Mouse (Mus musculus) myocyte (in vitro differentiated cells): ENCODE measurements around the gene Abca8a. TPM values are rescaled to one million over a fixed set of nuclear protein-coding genes. Genes with fewer than 3 reads are reported as not detected.

Source experiments
- H3K27me3 ChIP-seq: one replicate; pipeline ENCODE4 v1.6.1; 2011; ENCODE audit not compliant: control insufficient read depth, insufficient read depth, insufficient read length
- H3K36me3 ChIP-seq: one replicate; pipeline ENCODE4 v1.6.1; 2011; ENCODE audit not compliant: control insufficient read depth, insufficient read depth
- H3K4me2 ChIP-seq: one replicate; pipeline ENCODE4 v1.6.1; 2011; ENCODE audit warnings: low read depth, control low read depth
- H3K4me3 ChIP-seq: one replicate; pipeline ENCODE4 v1.5.1; 2011; ENCODE audit warnings: mild to moderate bottlenecking, control low read depth, moderate library complexity
- H3K79me2 ChIP-seq: one replicate; pipeline ENCODE4 v1.6.1; 2011; ENCODE audit not compliant: control insufficient read depth, insufficient read depth
- H3ac ChIP-seq: one replicate; pipeline ENCODE4 v1.6.1; 2011; ENCODE audit not compliant: control insufficient read depth, insufficient read length
- CEBPB ChIP-seq: IDR thresholded peaks from 2 replicates; pipeline ENCODE4 v1.6.1; 2011; ENCODE audit warnings: mild to moderate bottlenecking, moderate library complexity; ENCODE audit not compliant: poor library complexity, insufficient read depth, severe bottlenecking
- E2F4 ChIP-seq: IDR thresholded peaks from one replicate; pipeline ENCODE4 v1.6.1; 2011; ENCODE audit warnings: mild to moderate bottlenecking, control low read depth, moderate library complexity; ENCODE audit not compliant: insufficient read depth
- MAX ChIP-seq: IDR thresholded peaks from one replicate; pipeline ENCODE4 v1.6.1; 2011; ENCODE audit warnings: low read depth, mild to moderate bottlenecking, control low read depth
- MYOD1 ChIP-seq, 3 experiments: IDR thresholded peaks; one replicate each; pipeline ENCODE4 v1.6.1; 2011; ENCODE audit warnings: control low read depth in 2 of 3, low read depth in 2 of 3, mild to moderate bottlenecking in 2 of 3, moderate library complexity in 1 of 3; ENCODE audit not compliant: insufficient read length in 2 of 3, control insufficient read depth in 1 of 3
- MYOG ChIP-seq, 3 experiments: IDR thresholded peaks; one replicate each; pipeline ENCODE4 v1.6.1; 2011; ENCODE audit warnings: control low read depth in 2 of 3, low read depth in 2 of 3, mild to moderate bottlenecking in 2 of 3; ENCODE audit not compliant: insufficient read length in 2 of 3, control insufficient read depth in 1 of 3, insufficient read depth in 1 of 3
- POLR2A ChIP-seq: IDR thresholded peaks from one replicate; pipeline ENCODE4 v1.6.1; 2011; ENCODE audit warnings: low read depth, mild to moderate bottlenecking, control low read depth, moderate library complexity; ENCODE audit not compliant: insufficient read length
- POLR2AphosphoS2 ChIP-seq: IDR thresholded peaks from one replicate; pipeline ENCODE4 v1.6.1; 2011; ENCODE audit warnings: low read depth, control low read depth; ENCODE audit not compliant: insufficient read length
- REST ChIP-seq: IDR thresholded peaks from one replicate; pipeline ENCODE4 v1.6.1; 2011; ENCODE audit warnings: mild to moderate bottlenecking, control low read depth, moderate library complexity; ENCODE audit not compliant: insufficient read depth, insufficient read length
- SRF ChIP-seq: IDR thresholded peaks from one replicate; pipeline ENCODE4 v1.6.1; 2011; ENCODE audit warnings: low read depth; ENCODE audit not compliant: control insufficient read depth, insufficient read length
- TCF12 ChIP-seq: IDR thresholded peaks from one replicate; pipeline ENCODE4 v1.6.1; 2011; ENCODE audit warnings: mild to moderate bottlenecking, control low read depth; ENCODE audit not compliant: poor library complexity, insufficient read depth, severe bottlenecking
- TCF3 ChIP-seq: IDR thresholded peaks from one replicate; pipeline ENCODE4 v1.6.1; 2011; ENCODE audit warnings: low read depth, control low read depth; ENCODE audit not compliant: insufficient read length
- USF1 ChIP-seq: IDR thresholded peaks from one replicate; pipeline ENCODE4 v1.6.1; 2011; ENCODE audit warnings: low read depth, mild to moderate bottlenecking, control low read depth, moderate library complexity
- polyA plus RNA-seq: library from polyadenylated mRNA; unstranded; fragments of >200 nt; fragmentation: generic; extraction: Trizol; gene quantifications from one replicate; pipeline ENCODE4 v1.2.1, GENCODE M21; 2012; ENCODE audit warnings: missing spikeins

Abca8a gene
- polyA plus RNA-seq, 1 experiment, result 0.14 TPM

DNA sequence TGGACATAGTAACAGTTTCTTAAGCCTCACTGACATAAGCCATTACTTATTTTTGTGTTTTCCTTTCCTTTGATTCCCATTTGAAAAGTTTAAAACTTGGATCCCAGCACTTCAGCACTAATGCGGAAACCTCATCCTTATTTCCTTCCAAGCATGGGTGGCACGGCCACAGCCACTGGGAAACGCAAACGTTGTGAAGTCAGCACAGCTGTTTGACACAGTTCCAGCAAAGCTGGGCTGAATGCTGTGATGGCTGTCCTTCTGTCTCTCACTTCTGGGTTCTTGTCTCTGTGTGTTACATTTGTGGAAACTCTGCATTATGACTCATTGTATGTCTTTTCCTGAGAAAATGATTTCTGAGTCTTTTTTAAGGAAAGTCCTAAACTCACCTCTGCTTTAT lies 34.7 kb downstream of the Abca8a start:
- no peaks in the 10 kb centered on the region for H3K27me3 ChIP-seq
- TF ChIP-seq TCF3 (no peak), TCF12 (no peak), E2F4 (no peak), MYOG (IDR thresholded peaks at IDR 0.05; ENCODE audit: control insufficient read depth in 1 of 3, insufficient read depth in 1 of 3, insufficient read length in 2 of 3, low read depth in 2 of 3) (peak in 1 of 3 experiments; percentile 22), REST (no peak), MYOD1 (IDR thresholded peaks at IDR 0.05; ENCODE audit: control insufficient read depth in 1 of 3, insufficient read length in 2 of 3, low read depth in 2 of 3) (peak in 2 of 3 experiments; percentile 57 to 65)
- no peak overlapping the region for H3ac ChIP-seq
- no peaks in the 10 kb centered on the region for H3K36me3 ChIP-seq
- H3K4me2 ChIP-seq, result no peak overlapping the region
- no peak overlapping the region for H3K4me3 ChIP-seq
- H3K79me2 ChIP-seq, result no peaks in the 10 kb centered on the region

DNA sequence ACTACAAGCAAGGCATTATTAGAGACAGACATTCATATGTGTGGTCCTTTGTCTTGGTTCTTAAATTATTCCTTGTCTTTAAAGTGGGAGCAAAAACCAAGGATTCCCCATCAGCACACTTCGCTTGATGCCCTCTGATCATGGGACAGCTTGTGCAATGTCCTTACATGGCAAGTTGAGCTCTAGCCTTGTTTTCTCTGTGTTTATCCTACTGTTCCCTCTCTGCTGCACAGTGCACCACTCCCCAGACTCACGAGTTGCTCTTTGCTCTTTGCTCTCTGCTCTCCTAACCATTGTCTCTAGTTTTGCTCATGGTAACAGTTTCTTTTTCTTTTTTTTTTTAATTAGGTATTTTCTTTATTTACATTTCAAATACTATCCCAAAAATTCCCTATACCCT lies 35.7 kb downstream of the Abca8a start:
- Histone ChIP-seq H3K27me3 (no peaks in the 10 kb centered on the region), H3K36me3 (no peaks in the 10 kb centered on the region), H3ac (no peak overlapping the region), H3K4me3 (no peak overlapping the region), H3K4me2 (no peak overlapping the region), H3K79me2 (no peaks in the 10 kb centered on the region)
- no peak for TF ChIP-seq TCF3
- no peak for TF ChIP-seq MYOD1 (IDR thresholded peaks at IDR 0.05; ENCODE audit: control insufficient read depth in 1 of 3, insufficient read length in 2 of 3, low read depth in 2 of 3)
- TF ChIP-seq TCF12, result no peak
- TF ChIP-seq MYOG (IDR thresholded peaks at IDR 0.05; ENCODE audit: control insufficient read depth in 1 of 3, insufficient read depth in 1 of 3, insufficient read length in 2 of 3, low read depth in 2 of 3), result no peak

DNA sequence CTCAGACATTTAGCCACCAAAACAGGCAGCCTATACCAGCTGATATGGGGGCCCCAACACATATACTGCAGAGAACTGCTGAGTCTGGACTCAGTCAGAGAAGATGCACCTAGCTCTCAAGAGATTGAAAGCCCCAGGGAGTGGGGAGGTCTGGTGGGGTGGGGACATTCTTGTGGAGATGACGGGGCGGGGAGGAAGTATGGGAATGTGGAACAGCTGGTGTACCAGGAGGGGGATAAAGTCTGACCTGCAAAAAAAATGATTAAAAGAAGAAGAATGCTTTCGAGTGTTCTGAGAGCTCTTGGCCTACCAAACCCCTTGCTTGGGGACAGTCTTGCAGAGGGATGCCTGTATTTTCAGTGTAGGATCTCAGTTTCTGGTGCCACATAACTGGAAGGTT lies 42.1 kb downstream of the Abca8a start:
- H3K4me3 ChIP-seq, result no peak overlapping the region
- no peaks in the 10 kb centered on the region for H3K36me3 ChIP-seq
- no peak overlapping the region for H3ac ChIP-seq
- peak overlapping the region; percentile 22 for H3K4me2 ChIP-seq
- no peaks in the 10 kb centered on the region for H3K27me3 ChIP-seq
- H3K79me2 ChIP-seq, result no peaks in the 10 kb centered on the region
- TF ChIP-seq E2F4 (no peak), MYOD1 (IDR thresholded peaks at IDR 0.05; ENCODE audit: control insufficient read depth in 1 of 3, insufficient read length in 2 of 3, low read depth in 2 of 3) (peak in 2 of 3 experiments; percentile 42 to 75), SRF (no peak), TCF12 (peak; percentile 56), MYOG (IDR thresholded peaks at IDR 0.05; ENCODE audit: control insufficient read depth in 1 of 3, insufficient read depth in 1 of 3, insufficient read length in 2 of 3, low read depth in 2 of 3) (peak in 1 of 3 experiments; percentile 17), POLR2A (no peak)

DNA sequence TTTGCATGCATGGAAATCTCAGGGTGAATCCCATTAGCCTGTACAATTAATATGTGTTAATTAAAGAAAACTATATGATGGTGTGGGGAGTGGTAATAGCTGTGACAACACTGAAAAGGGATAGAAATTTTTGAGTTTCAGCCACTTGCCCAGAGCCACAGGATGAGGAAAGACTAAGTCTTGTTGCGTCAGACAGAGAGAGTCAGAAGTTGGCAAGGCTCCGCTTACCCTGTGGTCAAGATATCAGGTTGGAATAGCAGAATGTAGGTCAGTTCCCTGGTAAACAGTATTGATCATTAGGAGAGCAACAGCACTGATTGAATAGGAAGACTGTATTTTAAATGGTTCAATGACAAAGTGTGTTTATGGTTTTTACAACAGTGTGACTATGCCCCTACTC lies 58.0 kb downstream of the Abca8a start:
- H3K4me2 ChIP-seq, result no peak overlapping the region
- no peak overlapping the region for H3ac ChIP-seq
- no peaks in the 10 kb centered on the region for H3K27me3 ChIP-seq
- no peak for TF ChIP-seq E2F4
- peak; percentile 91; the same call in 1 of the 2 replicates for TF ChIP-seq CEBPB
- TF ChIP-seq TCF12, result no peak
- H3K4me3 ChIP-seq, result no peak overlapping the region
- H3K36me3 ChIP-seq, result no peaks in the 10 kb centered on the region
- no peaks in the 10 kb centered on the region for H3K79me2 ChIP-seq

DNA sequence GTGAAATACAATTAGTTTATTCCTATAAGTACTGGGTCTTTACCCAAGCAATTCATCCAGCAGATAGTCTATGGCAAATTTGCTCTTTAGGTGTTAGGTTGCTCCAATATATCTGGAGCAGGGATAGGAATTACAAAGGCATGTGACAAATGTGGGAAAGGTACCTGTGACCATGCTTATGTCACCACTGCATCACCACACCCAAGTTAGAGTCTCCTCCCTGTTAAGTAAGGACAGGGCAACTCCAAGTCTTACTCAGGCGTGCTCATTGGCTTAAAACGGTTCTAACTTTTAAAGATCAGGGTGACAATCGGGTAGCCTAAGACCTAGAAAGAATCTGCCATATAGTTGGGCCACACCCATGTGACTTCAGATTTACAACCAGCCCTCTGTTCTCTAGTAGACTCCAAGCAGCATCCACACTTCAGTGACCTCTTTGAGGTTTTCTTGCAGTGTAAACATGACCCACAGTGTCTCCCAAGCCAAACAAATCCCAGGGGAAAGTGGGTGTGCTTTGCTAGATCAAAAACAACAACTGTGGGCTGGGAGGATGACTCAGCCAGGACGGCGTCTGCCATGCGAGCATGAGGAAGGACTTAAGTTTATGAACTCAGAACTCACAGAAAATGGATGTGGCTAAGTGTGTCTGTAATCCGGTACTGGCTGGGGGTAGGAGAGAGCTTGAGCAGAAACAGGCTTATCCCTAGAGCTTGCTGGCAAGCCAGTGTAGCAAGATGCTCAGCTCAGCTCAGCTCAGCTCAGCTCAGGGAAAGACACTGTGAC lies 66.7 kb downstream of the Abca8a start:
- no peaks in the 10 kb centered on the region for H3K79me2 ChIP-seq
- no peaks in the 10 kb centered on the region for H3K36me3 ChIP-seq

More for the DNA sequence above, 66.7 kb downstream of the Abca8a start:
- Histone ChIP-seq H3K27me3 (no peaks in the 10 kb centered on the region), H3ac (no peak overlapping the region), H3K4me2 (peak overlapping the region; percentile 37), H3K4me3 (no peak overlapping the region)
- TF ChIP-seq E2F4, result no peak
- no peak for TF ChIP-seq TCF3
- no peak for TF ChIP-seq POLR2A
- TF ChIP-seq MAX, result peak; percentile 20
- TF ChIP-seq POLR2AphosphoS2, result no peak
- no peak for TF ChIP-seq CEBPB
- TF ChIP-seq REST, result no peak
- peak in 1 of 3 experiments; percentile 51 for TF ChIP-seq MYOG (IDR thresholded peaks at IDR 0.05; ENCODE audit: control insufficient read depth in 1 of 3, insufficient read depth in 1 of 3, insufficient read length in 2 of 3, low read depth in 2 of 3)
- TF ChIP-seq USF1, result peak; percentile 54
- peak in 2 of 3 experiments; percentile 4 to 66 for TF ChIP-seq MYOD1 (IDR thresholded peaks at IDR 0.05; ENCODE audit: control insufficient read depth in 1 of 3, insufficient read length in 2 of 3, low read depth in 2 of 3)
- peak; percentile 27 for TF ChIP-seq TCF12
- TF ChIP-seq SRF, result no peak
